Mouse (Mus musculus) hindbrain, embryonic 13.5 days (tissue): ENCODE data around the gene Cdk20. TPM values are rescaled to one million over a fixed set of nuclear protein-coding genes. Genes with fewer than 3 reads are reported as not detected.
A peak's percentile ranks its signal among the peaks of the same experiment; 100 is the strongest.

Experiments
- ATAC-seq: fragments of 200-750 bp; cut with Nextera tagmentation; 2 replicates; pipeline ENCODE4 v1.8.0; 2017; ENCODE audit warnings: moderate TSS enrichment; ENCODE audit not compliant: low FRiP score
- H3K27ac ChIP-seq: fragments of 300-500 bp; sonication (generic); 2 replicates; pipeline ENCODE4 v1.5.1; 2015; ENCODE audit warnings: inconsistent platforms, mild to moderate bottlenecking, moderate library complexity
- H3K27me3 ChIP-seq: fragments of 300-500 bp; sonication (generic); 2 replicates; pipeline ENCODE4 v1.6.1; 2015; ENCODE audit warnings: mild to moderate bottlenecking, inconsistent platforms
- H3K36me3 ChIP-seq: fragments of 300-500 bp; sonication (generic); 2 replicates; pipeline ENCODE4 v1.6.1; 2015; ENCODE audit warnings: mild to moderate bottlenecking, inconsistent platforms
- H3K4me1 ChIP-seq: fragments of 300-500 bp; sonication (generic); replicated peaks from 2 replicates; pipeline ENCODE4 v1.6.1; 2015; ENCODE audit warnings: inconsistent platforms
- H3K4me2 ChIP-seq: fragments of 300-500 bp; sonication (generic); 2 replicates; pipeline ENCODE4 v1.6.1; 2015; ENCODE audit warnings: inconsistent platforms, mild to moderate bottlenecking, moderate library complexity
- H3K4me3 ChIP-seq: fragments of 300-500 bp; sonication (generic); 2 replicates; pipeline ENCODE4 v1.5.1; 2015; ENCODE audit warnings: mild to moderate bottlenecking, inconsistent platforms
- H3K9ac ChIP-seq: fragments of 300-500 bp; sonication (generic); 2 replicates; pipeline ENCODE4 v1.6.1; 2015; ENCODE audit warnings: mild to moderate bottlenecking, inconsistent platforms
- H3K9me3 ChIP-seq: fragments of 300-500 bp; sonication (generic); 2 replicates; pipeline ENCODE4 v1.6.1; 2016; ENCODE audit warnings: inconsistent platforms
- WGBS: fragments of 180-500 bp; shearing (Covaris S2); methylation state at CpG from one replicate; pipeline ENCODE4 v1.1.7; 2015; 5-methylcytosine and 5-hydroxymethylcytosine counted together
- polyA plus RNA-seq: library from polyadenylated mRNA; unstranded; fragments of >200 nt; fragmentation: Nextera tagmentation; extraction: Ambion mirVana; gene quantifications from 2 replicates; pipeline ENCODE4 v1.2.1, GENCODE M21; 2015

Cdk20 gene
- polyA plus RNA-seq, 1 experiment from 2014 or later, result 16.6 TPM

DNA sequence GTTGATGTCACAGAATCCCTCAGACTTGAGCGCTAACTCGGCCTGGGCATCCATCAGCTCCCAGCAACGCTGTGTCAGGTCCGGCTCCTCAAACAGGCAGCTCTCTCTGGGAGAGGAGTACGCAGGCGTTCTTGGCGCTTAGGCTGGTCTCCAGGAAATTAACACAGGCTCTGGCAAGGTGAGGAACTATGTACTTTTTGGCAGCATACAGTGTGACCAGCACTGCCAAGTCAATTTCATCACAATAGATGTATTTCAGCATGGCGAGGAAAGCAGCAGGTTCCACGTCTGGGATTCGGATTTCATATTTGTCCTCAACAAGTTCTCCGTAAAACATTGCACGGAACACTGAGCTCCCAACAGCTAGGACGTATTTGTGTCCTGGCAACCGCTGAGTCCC, 26.1 kb downstream of the Cdk20 start:
- Histone ChIP-seq H3K27me3 (no peaks in the 10 kb centered on the region), H3K27ac (no peak overlapping the region), H3K4me2 (no peak overlapping the region), H3K4me1 (no peaks in the 10 kb centered on the region), H3K36me3 (no peaks in the 10 kb centered on the region), H3K9ac (no peak overlapping the region), H3K9me3 (0 out of 2 replicates have a peak, but pooled peaks cover 6% of the 10 kb centered on the region), H3K4me3 (no peak overlapping the region)
- ATAC-seq, result no peak
- WGBS, result 94% methylated on average over 14 of the region's 14 CpGs

DNA sequence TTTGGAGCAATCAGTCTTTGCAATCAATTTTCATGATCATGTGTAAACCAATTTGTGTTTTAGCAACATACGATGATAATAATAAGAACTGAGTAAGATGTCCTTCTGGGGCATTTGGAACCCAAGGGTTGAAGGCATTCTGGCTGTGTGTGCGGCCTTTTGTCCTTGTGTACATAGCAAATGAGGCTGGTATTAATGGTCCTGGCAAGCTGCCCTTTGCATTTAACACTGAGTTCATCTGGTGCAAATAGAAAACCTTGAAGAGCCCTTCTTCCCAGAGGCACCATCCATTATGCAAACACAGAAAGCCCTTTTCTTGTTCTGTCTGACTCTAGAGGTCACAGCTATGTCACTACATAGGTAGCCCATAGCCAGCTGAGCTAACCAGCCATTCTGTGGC, 30.5 kb downstream of the Cdk20 start:
- Histone ChIP-seq H3K9me3 (0 out of 2 replicates have a peak, but pooled peaks cover 6% of the 10 kb centered on the region), H3K4me1 (no peaks in the 10 kb centered on the region), H3K4me2 (no peak overlapping the region), H3K9ac (no peak overlapping the region), H3K27ac (no peak overlapping the region), H3K27me3 (no peaks in the 10 kb centered on the region), H3K4me3 (no peak overlapping the region), H3K36me3 (no peaks in the 10 kb centered on the region)
- ATAC-seq, result no peak
- WGBS, result 82% methylated on average over 2 of the region's 2 CpGs

DNA sequence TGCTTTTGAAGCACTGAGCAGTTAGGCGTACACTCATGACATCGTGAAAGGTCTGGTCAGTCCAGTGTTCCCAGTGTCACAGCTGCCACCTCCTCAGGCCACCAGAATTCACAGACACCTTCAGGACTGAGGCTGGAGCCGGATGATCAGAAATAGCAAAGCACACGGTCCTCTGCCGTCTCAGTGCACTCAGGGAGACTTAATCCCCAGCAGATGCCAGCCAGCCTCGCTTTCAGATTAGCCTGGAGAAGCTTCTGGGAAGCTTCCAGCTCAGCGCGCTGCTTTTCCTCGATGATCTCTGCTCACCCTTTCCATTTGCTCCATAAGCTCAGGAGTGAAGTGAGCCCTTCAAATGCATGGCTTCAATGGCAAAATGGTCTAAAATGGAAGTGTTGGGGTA, 33.1 kb downstream of the Cdk20 start:
- no peak overlapping the region for H3K4me2 ChIP-seq
- ATAC-seq, result no peak
- H3K27ac ChIP-seq, result no peak overlapping the region
- 83% methylated on average over 9 of the region's 9 CpGs for WGBS
- no peaks in the 10 kb centered on the region for H3K36me3 ChIP-seq
- 0 out of 2 replicates have a peak, but pooled peaks cover 6% of the 10 kb centered on the region for H3K9me3 ChIP-seq
- H3K27me3 ChIP-seq, result no peaks in the 10 kb centered on the region
- no peak overlapping the region for H3K9ac ChIP-seq
- H3K4me3 ChIP-seq, result no peak overlapping the region
- H3K4me1 ChIP-seq, result no peaks in the 10 kb centered on the region

- no peak overlapping the region for H3K27ac ChIP-seq
- 73% methylated on average over 6 of the region's 6 CpGs for WGBS
These were observed 35.8 kb downstream of the Cdk20 start for GRCm38 (mm10) chr13:64467886-64468285.

DNA sequence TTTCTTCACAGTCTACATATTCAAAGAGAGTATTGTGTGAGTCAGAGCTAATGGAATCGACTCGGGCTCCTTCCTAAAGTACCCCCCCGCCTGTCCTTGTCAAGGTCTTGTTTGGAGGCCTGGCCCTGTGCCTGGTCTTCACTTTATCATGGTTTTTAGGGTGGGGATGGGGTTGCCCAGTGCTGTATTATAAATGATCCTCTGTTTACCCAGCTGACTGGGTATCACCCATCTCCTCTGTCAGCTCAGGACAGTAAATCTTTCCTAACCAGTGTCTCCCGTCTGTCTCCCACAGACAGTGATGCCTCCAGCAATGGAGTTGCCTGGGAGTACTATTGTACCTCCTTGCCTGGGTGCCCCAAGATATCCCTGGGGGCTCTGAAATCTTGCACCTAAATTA, 45.9 kb downstream of the Cdk20 start:
- no peak overlapping the region for H3K9ac ChIP-seq
- no peak overlapping the region for H3K4me3 ChIP-seq
- H3K4me1 ChIP-seq, result no peaks in the 10 kb centered on the region; the same call in 1 of the 2 replicates
- H3K27ac ChIP-seq, result no peak overlapping the region
- peak; percentile 57; the same call in 1 of the 2 replicates for ATAC-seq
- no peaks in the 10 kb centered on the region for H3K27me3 ChIP-seq
- H3K4me2 ChIP-seq, result no peak overlapping the region
- H3K9me3 ChIP-seq, result no peaks in the 10 kb centered on the region
- WGBS, result 70% methylated on average over 4 of the region's 4 CpGs
- H3K36me3 ChIP-seq, result no peaks in the 10 kb centered on the region

More at GRCm38 (mm10) chr13:64467886-64468285, 35.8 kb downstream of the Cdk20 start:
- Histone ChIP-seq H3K4me3 (no peak overlapping the region), H3K9ac (no peak overlapping the region), H3K4me2 (no peak overlapping the region), H3K4me1 (no peaks in the 10 kb centered on the region), H3K36me3 (no peaks in the 10 kb centered on the region), H3K9me3 (no peaks in the 10 kb centered on the region), H3K27me3 (no peaks in the 10 kb centered on the region)
- ATAC-seq, result no peak

DNA sequence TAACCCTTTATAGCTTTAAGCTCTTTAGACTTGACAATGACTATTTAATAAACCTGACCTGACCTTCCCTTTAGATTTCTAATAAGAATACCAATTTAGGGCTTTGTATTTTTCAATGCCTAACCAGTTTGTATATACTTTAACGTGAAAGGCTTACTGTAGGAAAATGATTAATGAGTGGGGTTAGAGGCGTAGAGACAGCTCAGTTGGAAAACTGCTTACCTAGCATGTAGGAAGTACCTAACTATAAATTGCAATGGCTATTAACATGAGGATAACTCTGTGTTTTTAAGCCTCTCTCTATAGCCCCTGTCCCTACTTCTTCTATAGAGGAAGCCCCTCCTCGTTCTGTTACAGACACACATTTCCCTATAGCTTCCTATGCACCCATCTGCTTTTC, 47.8 kb downstream of the Cdk20 start:
- Histone ChIP-seq H3K4me3 (no peak overlapping the region), H3K9ac (no peak overlapping the region), H3K4me2 (no peak overlapping the region), H3K36me3 (no peaks in the 10 kb centered on the region), H3K4me1 (no peaks in the 10 kb centered on the region; the same call in 1 of the 2 replicates), H3K27me3 (no peaks in the 10 kb centered on the region), H3K27ac (no peak overlapping the region), H3K9me3 (no peaks in the 10 kb centered on the region)
- WGBS, result 78% methylated on average over 3 of the region's 3 CpGs
- no peak for ATAC-seq

GRCm38 (mm10) chr13:64489886-64490285, 57.8 kb downstream of the Cdk20 start:
- Histone ChIP-seq H3K4me1 (no peaks in the 10 kb centered on the region), H3K27ac (no peak overlapping the region), H3K4me3 (no peak overlapping the region), H3K36me3 (no peaks in the 10 kb centered on the region), H3K9ac (no peak overlapping the region), H3K4me2 (no peak overlapping the region), H3K27me3 (no peaks in the 10 kb centered on the region), H3K9me3 (no peaks in the 10 kb centered on the region)
- 79% methylated on average over 6 of the region's 6 CpGs for WGBS
- ATAC-seq, result no peak

Other genes with a start within 250 kb of the Cdk20 start
- 4.2 and 4.3 TPM in 2 replicates for gene Cdc14b, start 157.0 kb upstream of the Cdk20 start, polyA plus RNA-seq
- 15.8 and 16.7 TPM in 2 replicates for gene Aaed1, start 119.6 kb upstream of the Cdk20 start, polyA plus RNA-seq
- 129 and 131 TPM in 2 replicates for gene Ctsl, start 61.4 kb upstream of the Cdk20 start, polyA plus RNA-seq
- gene Fam240b, start 65.5 kb downstream of the Cdk20 start, polyA plus RNA-seq, result not detected in 2 replicates